Mouse (Mus musculus): ENCODE measurements around the gene Naa20. TPM values are rescaled to one million over a fixed set of nuclear protein-coding genes. Genes with fewer than 3 reads are reported as not detected.

Gene Naa20
- polyA plus RNA-seq (2014; fragmentation: Nextera tagmentation; extraction: Ambion mirVana): 156 and 164 TPM in 2 replicates

- ATAC-seq (ENCODE audit: insufficient read depth, low FRiP score, low TSS enrichment) (no peak), DNase-seq (ENCODE audit: low spot score) (no peak)
- H3K4me3 ChIP-seq (ENCODE audit: low read depth, low read length): peak within 1 kb of the TSS; percentile 96; the same call in 1 of the 2 replicates
- WGBS: 90% methylated on average over 6 of the region's 6 CpGs
- H3K27me3 ChIP-seq (ENCODE audit: control insufficient read depth, insufficient read depth, low read length): no peaks in the 10 kb centered on the region
- H3K4me1 ChIP-seq (ENCODE audit: control insufficient read depth, insufficient read depth, low read length): no peaks in the 10 kb centered on the region
- H3K9ac ChIP-seq (ENCODE audit: low read length): peak within 1 kb of the TSS; percentile 96
- peak within 1 kb of the TSS; percentile 55; the same call in 1 of the 2 replicates for H3K4me2 ChIP-seq (ENCODE audit: low read depth)
- no peak within 1 kb of the TSS for H3K27ac ChIP-seq (ENCODE audit: low read depth, low read length)
- H3K9me3 ChIP-seq (ENCODE audit: control insufficient read depth, low read length): no peaks in the 10 kb centered on the region
- no peaks in the 10 kb centered on the region for H3K36me3 ChIP-seq (ENCODE audit: control insufficient read depth, insufficient read depth, low read length)
Measured at GRCm38 (mm10) chr2:145901861-145902260, at the start of gene Naa20. Gene Naa20 (plus strand): TSS chr2:145902099.

- no peak overlapping the region for H3K4me3 ChIP-seq (ENCODE audit: low read depth, low read length)
- H3K4me2 ChIP-seq (ENCODE audit: low read depth): no peak overlapping the region
- no peak for ATAC-seq (ENCODE audit: insufficient read depth, low FRiP score, low TSS enrichment)
- H3K9me3 ChIP-seq (ENCODE audit: control insufficient read depth, low read length): no peaks in the 10 kb centered on the region
- no peak overlapping the region for H3K9ac ChIP-seq (ENCODE audit: low read length)
- no peak overlapping the region for H3K27ac ChIP-seq (ENCODE audit: low read depth, low read length)
- H3K36me3 ChIP-seq (ENCODE audit: control insufficient read depth, insufficient read depth, low read length): no peaks in the 10 kb centered on the region
- WGBS: 93% methylated on average over 9 of the region's 9 CpGs
- DNase-seq (ENCODE audit: low spot score): no peak
- no peaks in the 10 kb centered on the region for H3K27me3 ChIP-seq (ENCODE audit: control insufficient read depth, insufficient read depth, low read length)
- peaks cover 8% of the 10 kb centered on the region; the same call in 1 of the 2 replicates for H3K4me1 ChIP-seq (ENCODE audit: control insufficient read depth, insufficient read depth, low read length)
Measured at GRCm38 (mm10) chr2:145855831-145856230, 46.1 kb upstream of the Naa20 start.

DNA sequence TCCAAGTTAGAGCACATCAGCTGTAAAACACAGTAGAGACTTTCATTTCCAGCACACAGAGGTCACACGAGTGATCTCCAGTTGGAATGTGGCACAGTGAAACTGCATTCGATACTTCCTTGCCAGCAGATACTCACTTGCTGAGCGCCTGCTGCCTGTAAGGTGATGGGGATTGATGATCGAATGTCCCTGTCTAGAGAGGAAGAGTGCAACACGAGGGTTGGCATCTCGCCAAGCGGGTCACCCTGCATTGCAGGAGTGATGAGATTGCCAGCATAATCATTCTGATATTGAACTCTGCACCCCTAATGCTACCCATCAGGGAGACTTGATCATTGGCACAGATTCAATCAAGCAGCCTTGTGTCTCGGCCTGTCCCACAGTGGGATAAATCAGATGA, 44.0 kb upstream of the Naa20 start:
- DNase-seq (ENCODE audit: low spot score): no peak
- H3K4me1 ChIP-seq (ENCODE audit: control insufficient read depth, insufficient read depth, low read length): peaks cover 8% of the 10 kb centered on the region; the same call in 1 of the 2 replicates
- 86% methylated on average over 8 of the region's 8 CpGs for WGBS
- H3K27me3 ChIP-seq (ENCODE audit: control insufficient read depth, insufficient read depth, low read length): no peaks in the 10 kb centered on the region
- no peaks in the 10 kb centered on the region for H3K9me3 ChIP-seq (ENCODE audit: control insufficient read depth, low read length)
- no peak for ATAC-seq (ENCODE audit: insufficient read depth, low FRiP score, low TSS enrichment)
- no peaks in the 10 kb centered on the region for H3K36me3 ChIP-seq (ENCODE audit: control insufficient read depth, insufficient read depth, low read length)
- no peak overlapping the region for H3K9ac ChIP-seq (ENCODE audit: low read length)
- H3K4me3 ChIP-seq (ENCODE audit: low read depth, low read length): no peak overlapping the region
- H3K4me2 ChIP-seq (ENCODE audit: low read depth): no peak overlapping the region
- H3K27ac ChIP-seq (ENCODE audit: low read depth, low read length): no peak overlapping the region

GRCm38 (mm10) chr2:145859442-145859931, 42.4 kb upstream of the Naa20 start:
- WGBS: 52% methylated on average over 7 of the region's 7 CpGs
- Histone ChIP-seq H3K9me3 (ENCODE audit: control insufficient read depth, low read length) (no peaks in the 10 kb centered on the region), H3K9ac (ENCODE audit: low read length) (peak overlapping the region; percentile 19; the same call in 1 of the 2 replicates), H3K4me1 (ENCODE audit: control insufficient read depth, insufficient read depth, low read length) (peaks cover 8% of the 10 kb centered on the region; the same call in 1 of the 2 replicates), H3K27ac (ENCODE audit: low read depth, low read length) (peak overlapping the region; percentile 36; the same call in 1 of the 2 replicates), H3K36me3 (ENCODE audit: control insufficient read depth, insufficient read depth, low read length) (no peaks in the 10 kb centered on the region), H3K27me3 (ENCODE audit: control insufficient read depth, insufficient read depth, low read length) (no peaks in the 10 kb centered on the region), H3K4me2 (ENCODE audit: low read depth) (no peak overlapping the region), H3K4me3 (ENCODE audit: low read depth, low read length) (no peak overlapping the region)
- DNase-seq (ENCODE audit: low spot score): peak; percentile 31
- ATAC-seq (ENCODE audit: insufficient read depth, low FRiP score, low TSS enrichment): peak; percentile 31; the same call in 1 of the 2 replicates

- WGBS: 19% methylated on average over 40 of the region's 40 CpGs
- Histone ChIP-seq H3K27ac (ENCODE audit: low read depth, low read length) (peak overlapping the region; percentile 54), H3K9me3 (ENCODE audit: control insufficient read depth, low read length) (no peaks in the 10 kb centered on the region), H3K27me3 (ENCODE audit: control insufficient read depth, insufficient read depth, low read length) (no peaks in the 10 kb centered on the region), H3K4me1 (ENCODE audit: control insufficient read depth, insufficient read depth, low read length) (peaks cover 8% of the 10 kb centered on the region; the same call in 1 of the 2 replicates), H3K4me2 (ENCODE audit: low read depth) (peak overlapping the region; percentile 43), H3K36me3 (ENCODE audit: control insufficient read depth, insufficient read depth, low read length) (no peaks in the 10 kb centered on the region), H3K4me3 (ENCODE audit: low read depth, low read length) (peak overlapping the region; percentile 25), H3K9ac (ENCODE audit: low read length) (peak overlapping the region; percentile 19)
- ATAC-seq (ENCODE audit: insufficient read depth, low FRiP score, low TSS enrichment) (peak; percentile 66), DNase-seq (ENCODE audit: low spot score) (peak; percentile 66)
Measured at GRCm38 (mm10) chr2:145859932-145860801, 41.7 kb upstream of the Naa20 start.

DNA sequence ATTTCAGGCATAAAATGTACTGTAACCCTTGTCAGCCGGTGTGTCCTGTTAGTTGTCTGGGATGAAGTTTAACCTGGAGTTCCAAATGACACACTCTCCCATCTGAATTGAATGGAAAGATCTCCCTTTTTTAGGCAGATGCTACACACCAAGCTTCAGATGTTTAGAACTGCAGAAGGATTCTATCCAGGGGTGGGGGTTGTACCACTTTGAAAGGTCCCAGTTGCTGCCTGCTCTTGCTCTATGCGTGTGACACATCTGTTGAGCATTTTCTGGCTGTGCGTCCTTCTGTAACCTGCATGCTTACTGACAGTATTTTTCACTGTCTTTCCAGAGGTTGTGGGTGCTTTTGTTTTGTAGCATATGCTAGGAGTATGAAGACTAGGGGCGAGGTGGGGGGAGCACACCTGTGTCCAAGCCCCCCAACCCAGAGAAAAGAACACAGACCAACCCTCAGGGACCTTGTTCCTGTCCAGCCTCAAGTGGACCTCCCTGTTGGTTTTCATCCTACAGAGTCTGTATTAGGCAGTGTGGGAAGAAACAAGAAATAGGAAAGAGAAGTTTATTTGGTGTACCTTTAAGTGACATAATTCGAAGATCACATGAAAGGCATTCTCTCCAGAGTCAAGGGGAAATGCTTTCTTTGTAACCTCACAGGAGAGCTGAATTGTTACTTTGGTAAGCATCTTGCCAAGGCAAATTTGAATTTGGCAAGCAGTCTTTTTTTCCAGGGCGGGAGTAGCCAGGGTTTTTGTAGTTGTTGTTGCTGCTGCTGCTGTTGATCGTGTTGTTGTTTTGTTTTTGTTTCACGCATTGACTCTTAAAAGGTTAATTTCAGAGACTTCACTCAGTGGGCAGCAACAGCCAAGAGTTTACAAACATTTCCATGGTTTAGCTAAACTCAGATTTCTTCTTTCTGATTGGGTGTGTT, 40.4 kb upstream of the Naa20 start:
- ATAC-seq (ENCODE audit: insufficient read depth, low FRiP score, low TSS enrichment) (no peak), DNase-seq (ENCODE audit: low spot score) (no peak)
- Histone ChIP-seq H3K4me1 (ENCODE audit: control insufficient read depth, insufficient read depth, low read length) (peaks cover 8% of the 10 kb centered on the region; the same call in 1 of the 2 replicates), H3K27ac (ENCODE audit: low read depth, low read length) (no peak overlapping the region), H3K9ac (ENCODE audit: low read length) (no peak overlapping the region; the same call in 1 of the 2 replicates), H3K9me3 (ENCODE audit: control insufficient read depth, low read length) (no peaks in the 10 kb centered on the region), H3K4me3 (ENCODE audit: low read depth, low read length) (peak overlapping the region; percentile 25), H3K36me3 (ENCODE audit: control insufficient read depth, insufficient read depth, low read length) (no peaks in the 10 kb centered on the region), H3K4me2 (ENCODE audit: low read depth) (peak overlapping the region; percentile 43), H3K27me3 (ENCODE audit: control insufficient read depth, insufficient read depth, low read length) (no peaks in the 10 kb centered on the region)
- WGBS: 67% methylated on average over 8 of the region's 8 CpGs

DNA sequence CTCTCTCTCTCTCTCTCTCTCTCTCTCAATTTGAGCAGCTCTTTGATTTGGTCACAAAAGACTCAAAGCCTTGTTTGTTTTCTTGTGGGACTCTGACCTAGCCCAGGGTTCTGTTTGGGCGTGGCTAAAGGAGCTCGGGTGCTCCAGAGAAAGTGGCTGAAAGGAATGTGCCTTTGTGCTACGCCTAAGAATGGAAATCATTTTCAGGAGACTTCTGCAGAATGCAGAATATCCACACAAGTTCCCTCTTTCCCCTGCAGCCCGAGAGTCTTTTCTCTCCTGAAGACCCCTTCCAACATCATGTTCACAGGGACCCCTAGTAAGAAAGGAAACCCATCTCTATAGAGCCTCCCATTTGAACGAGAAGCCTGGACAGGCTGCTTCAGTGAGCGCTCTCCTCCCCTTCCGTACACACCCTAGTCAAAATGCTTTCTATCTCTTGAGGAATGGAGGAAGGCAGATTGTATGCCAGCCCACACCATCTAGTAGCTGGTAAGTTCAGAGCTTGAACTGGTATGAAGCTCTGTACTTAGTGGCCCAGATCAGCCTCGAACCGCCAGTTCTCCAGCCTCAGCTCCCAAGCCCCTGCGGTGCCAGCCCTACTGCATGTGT, 39.6 kb upstream of the Naa20 start:
- Histone ChIP-seq H3K9me3 (ENCODE audit: control insufficient read depth, low read length) (no peaks in the 10 kb centered on the region), H3K4me1 (ENCODE audit: control insufficient read depth, insufficient read depth, low read length) (peaks cover 8% of the 10 kb centered on the region; the same call in 1 of the 2 replicates), H3K4me3 (ENCODE audit: low read depth, low read length) (no peak overlapping the region), H3K27me3 (ENCODE audit: control insufficient read depth, insufficient read depth, low read length) (no peaks in the 10 kb centered on the region), H3K4me2 (ENCODE audit: low read depth) (peak overlapping the region; percentile 15; the same call in 1 of the 2 replicates), H3K36me3 (ENCODE audit: control insufficient read depth, insufficient read depth, low read length) (no peaks in the 10 kb centered on the region), H3K9ac (ENCODE audit: low read length) (no peak overlapping the region), H3K27ac (ENCODE audit: low read depth, low read length) (0 out of 2 replicates have a peak overlapping the region, but pooled peaks have one; percentile 4)
- ATAC-seq (ENCODE audit: insufficient read depth, low FRiP score, low TSS enrichment) (no peak), DNase-seq (ENCODE audit: low spot score) (peak; percentile 43)
- WGBS: 50% methylated on average over 10 of the region's 10 CpGs

- no peak overlapping the region for H3K4me2 ChIP-seq (ENCODE audit: low read depth)
- 88% methylated on average over 3 of the region's 3 CpGs for WGBS
- no peak for DNase-seq (ENCODE audit: low spot score)
- ATAC-seq (ENCODE audit: insufficient read depth, low FRiP score, low TSS enrichment): no peak
- no peak overlapping the region for H3K9ac ChIP-seq (ENCODE audit: low read length)
- H3K27me3 ChIP-seq (ENCODE audit: control insufficient read depth, insufficient read depth, low read length): no peaks in the 10 kb centered on the region
- no peak overlapping the region for H3K4me3 ChIP-seq (ENCODE audit: low read depth, low read length)
- no peaks in the 10 kb centered on the region for H3K36me3 ChIP-seq (ENCODE audit: control insufficient read depth, insufficient read depth, low read length)
- no peaks in the 10 kb centered on the region for H3K9me3 ChIP-seq (ENCODE audit: control insufficient read depth, low read length)
- no peak overlapping the region for H3K27ac ChIP-seq (ENCODE audit: low read depth, low read length)
- H3K4me1 ChIP-seq (ENCODE audit: control insufficient read depth, insufficient read depth, low read length): no peaks in the 10 kb centered on the region
Measured at GRCm38 (mm10) chr2:145865344-145865743, 36.6 kb upstream of the Naa20 start.

Measured in neural tube, embryonic 11.5 days (tissue).